Mouse (Mus musculus) heart, embryonic 12.5 days (tissue): ENCODE measurements around the gene Uqcc2. TPM values are rescaled to one million over a fixed set of nuclear protein-coding genes. Genes with fewer than 3 reads are reported as not detected.

Source experiments
- ATAC-seq: fragments of 200-750 bp; cut with Nextera tagmentation; 2 replicates; pipeline ENCODE4 v1.8.0; 2017; ENCODE audit warnings: moderate TSS enrichment, moderate library complexity; ENCODE audit not compliant: insufficient number of reproducible peaks, low FRiP score
- H3K27ac ChIP-seq: fragments of 300-500 bp; sonication (generic); 2 replicates; pipeline ENCODE4 v1.5.1; 2016; ENCODE audit warnings: mild to moderate bottlenecking, moderate library complexity; ENCODE audit not compliant: poor library complexity, severe bottlenecking
- H3K27me3 ChIP-seq: fragments of 300-500 bp; sonication (generic); replicated peaks from 2 replicates; pipeline ENCODE4 v1.6.1; 2016; ENCODE audit warnings: mild to moderate bottlenecking, moderate library complexity
- H3K36me3 ChIP-seq: fragments of 300-500 bp; sonication (generic); 2 replicates; pipeline ENCODE4 v1.6.1; 2016; ENCODE audit warnings: mild to moderate bottlenecking, moderate library complexity
- H3K4me1 ChIP-seq: fragments of 300-500 bp; sonication (generic); replicated peaks from 2 replicates; pipeline ENCODE4 v1.6.1; 2016; ENCODE audit warnings: mild to moderate bottlenecking
- H3K4me2 ChIP-seq: fragments of 300-500 bp; sonication (generic); 2 replicates; pipeline ENCODE4 v1.6.1; 2016; ENCODE audit warnings: mild to moderate bottlenecking, moderate library complexity
- H3K4me3 ChIP-seq: fragments of 300-500 bp; sonication (generic); 2 replicates; pipeline ENCODE4 v1.5.1; 2016; ENCODE audit warnings: mild to moderate bottlenecking
- H3K9ac ChIP-seq: fragments of 300-500 bp; sonication (generic); 2 replicates; pipeline ENCODE4 v1.6.1; 2016; ENCODE audit warnings: mild to moderate bottlenecking, moderate library complexity
- H3K9me3 ChIP-seq: fragments of 300-500 bp; sonication (generic); replicated peaks from 2 replicates; pipeline ENCODE4 v1.6.1; 2016; ENCODE audit warnings: mild to moderate bottlenecking, moderate library complexity
- WGBS: fragments of 180-500 bp; shearing (Covaris S2); methylation state at CpG from one replicate; pipeline ENCODE4 v1.1.7; 2016; 5-methylcytosine and 5-hydroxymethylcytosine counted together
- polyA plus RNA-seq: library from polyadenylated mRNA; unstranded; fragments of >200 nt; fragmentation: Nextera tagmentation; extraction: Ambion mirVana; gene quantifications from 2 replicates; pipeline ENCODE4 v1.2.1, GENCODE M21; 2016

Uqcc2 gene
- polyA plus RNA-seq, 1 experiment from 2014 or later = 296 TPM

DNA sequence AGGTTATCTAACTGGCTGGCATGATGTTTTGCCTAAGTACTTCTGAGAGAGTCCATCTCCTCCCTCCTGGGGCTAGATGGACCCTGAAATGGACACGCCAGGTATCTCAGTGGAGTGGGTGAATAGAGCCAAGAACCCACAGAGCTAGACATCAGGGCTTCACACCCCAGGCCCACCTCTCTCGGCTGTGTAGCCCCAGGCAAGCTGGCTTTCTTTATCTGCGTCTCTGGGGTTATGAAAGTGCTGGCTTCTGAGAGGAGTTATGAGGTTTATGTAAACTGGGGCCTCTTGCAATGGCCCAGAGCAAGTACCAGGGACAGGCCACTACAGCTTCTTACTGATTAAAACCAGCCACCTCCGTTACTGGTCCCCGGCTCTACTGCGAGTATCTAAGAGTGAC, 21.2 kb upstream of the Uqcc2 start:
- no peaks in the 10 kb centered on the region for H3K9me3 ChIP-seq
- ATAC-seq = no peak
- H3K27me3 ChIP-seq = 0 out of 2 replicates have a peak, but pooled peaks cover 4% of the 10 kb centered on the region
- no peak overlapping the region for H3K27ac ChIP-seq
- no peak overlapping the region for H3K9ac ChIP-seq
- no peak overlapping the region for H3K4me2 ChIP-seq
- peaks cover 39% of the 10 kb centered on the region for H3K4me1 ChIP-seq
- no peak overlapping the region for H3K4me3 ChIP-seq
- 73% methylated on average over 6 of the region's 6 CpGs for WGBS
- H3K36me3 ChIP-seq = no peaks in the 10 kb centered on the region

- Histone ChIP-seq H3K27ac (no peak overlapping the region), H3K36me3 (no peaks in the 10 kb centered on the region), H3K4me2 (no peak overlapping the region), H3K4me3 (no peak overlapping the region), H3K9me3 (no peaks in the 10 kb centered on the region), H3K27me3 (0 out of 2 replicates have a peak, but pooled peaks cover 4% of the 10 kb centered on the region), H3K9ac (no peak overlapping the region; the same call in 1 of the 2 replicates), H3K4me1 (peaks cover 39% of the 10 kb centered on the region)
- 91% methylated on average over 14 of the region's 14 CpGs for WGBS
- no peak for ATAC-seq
These were observed 20.5 kb upstream of the Uqcc2 start for GRCm38 (mm10) chr17:27154256-27154655.

GRCm38 (mm10) chr17:27153773-27154193, 20.1 kb upstream of the Uqcc2 start:
- Histone ChIP-seq H3K4me2 (no peak overlapping the region), H3K9ac (no peak overlapping the region; the same call in 1 of the 2 replicates), H3K9me3 (no peaks in the 10 kb centered on the region), H3K4me1 (peaks cover 39% of the 10 kb centered on the region), H3K4me3 (no peak overlapping the region), H3K36me3 (no peaks in the 10 kb centered on the region), H3K27me3 (0 out of 2 replicates have a peak, but pooled peaks cover 4% of the 10 kb centered on the region), H3K27ac (no peak overlapping the region)
- no peak for ATAC-seq
- WGBS = 50% methylated on average over 9 of the region's 9 CpGs

DNA sequence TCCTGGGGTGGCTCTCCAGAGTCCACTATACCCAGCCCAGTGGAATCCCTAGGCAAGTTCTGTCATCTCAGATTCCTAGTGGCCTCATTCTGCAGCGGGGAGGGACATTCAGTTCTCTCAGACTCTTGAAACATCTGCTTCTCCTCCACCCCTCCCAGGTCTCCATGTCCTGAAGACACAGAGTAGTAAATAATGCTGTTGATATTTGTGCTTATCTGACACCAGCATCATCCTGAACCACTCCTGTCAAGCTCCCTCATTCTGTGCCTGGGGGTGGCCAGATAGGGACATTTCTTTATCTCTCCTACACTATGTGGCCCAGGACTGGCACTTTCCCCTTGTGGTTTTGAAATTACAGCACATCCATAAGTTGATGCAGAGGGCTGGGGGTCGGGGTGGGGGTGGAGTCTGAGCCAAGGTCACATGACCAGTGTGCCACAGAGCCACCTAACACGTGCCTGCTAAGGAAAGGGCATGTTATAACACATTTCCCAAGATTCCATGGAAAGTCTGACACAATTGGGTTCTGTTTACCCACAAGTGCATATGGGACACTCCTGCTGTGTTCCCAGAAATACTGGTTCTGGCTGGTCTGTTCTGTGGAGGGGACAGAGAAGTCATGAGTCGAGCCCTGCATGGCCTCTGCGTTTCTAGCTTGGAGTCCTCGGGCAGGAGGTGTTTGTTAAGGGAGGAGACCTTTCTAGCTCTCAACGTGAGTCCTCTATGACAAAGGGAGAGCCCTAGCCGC, 19.4 kb upstream of the Uqcc2 start:
- no peak overlapping the region for H3K27ac ChIP-seq
- no peaks in the 10 kb centered on the region for H3K9me3 ChIP-seq
- no peak overlapping the region for H3K4me3 ChIP-seq
- no peak overlapping the region for H3K9ac ChIP-seq
- H3K4me2 ChIP-seq = no peak overlapping the region
- peaks cover 33% of the 10 kb centered on the region for H3K4me1 ChIP-seq
- ATAC-seq = peak; percentile 52
- H3K27me3 ChIP-seq = peaks cover 9% of the 10 kb centered on the region
- WGBS = 56% methylated on average over 8 of the region's 8 CpGs
- H3K36me3 ChIP-seq = no peaks in the 10 kb centered on the region

- no peak for ATAC-seq
- Histone ChIP-seq H3K27me3 (peaks cover 9% of the 10 kb centered on the region), H3K4me2 (no peak overlapping the region), H3K27ac (no peak overlapping the region), H3K4me3 (no peak overlapping the region), H3K4me1 (peaks cover 22% of the 10 kb centered on the region), H3K9ac (no peak overlapping the region), H3K9me3 (no peaks in the 10 kb centered on the region), H3K36me3 (no peaks in the 10 kb centered on the region)
- WGBS = 71% methylated on average over 8 of the region's 8 CpGs
These were observed 17.7 kb upstream of the Uqcc2 start for GRCm38 (mm10) chr17:27151411-27151810.

DNA sequence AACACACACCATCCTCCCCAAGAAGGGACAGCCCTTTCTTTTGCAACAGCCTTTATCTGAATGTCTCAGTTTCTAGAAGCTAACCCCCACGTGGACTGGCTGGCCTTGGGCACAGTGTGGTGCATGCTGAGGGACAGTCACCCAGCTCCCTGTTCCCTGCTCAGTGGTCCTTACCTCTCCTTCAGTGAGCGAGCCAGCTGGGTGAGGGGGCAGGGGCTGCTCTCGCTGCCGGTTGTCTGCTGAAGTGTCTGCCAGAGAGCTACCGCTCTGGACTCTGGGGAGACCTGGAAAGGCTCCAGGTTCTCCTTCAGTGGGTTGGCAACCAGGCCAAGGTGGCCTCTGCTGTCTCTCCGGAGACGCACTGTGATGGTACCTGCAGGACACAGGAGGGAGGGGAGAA, 17.2 kb upstream of the Uqcc2 start:
- Histone ChIP-seq H3K36me3 (no peaks in the 10 kb centered on the region), H3K4me3 (no peak overlapping the region), H3K27me3 (peaks cover 12% of the 10 kb centered on the region), H3K9ac (no peak overlapping the region), H3K4me2 (no peak overlapping the region), H3K27ac (no peak overlapping the region), H3K4me1 (peaks cover 27% of the 10 kb centered on the region), H3K9me3 (no peaks in the 10 kb centered on the region)
- no peak for ATAC-seq
- WGBS = 46% methylated on average over 7 of the region's 7 CpGs

DNA sequence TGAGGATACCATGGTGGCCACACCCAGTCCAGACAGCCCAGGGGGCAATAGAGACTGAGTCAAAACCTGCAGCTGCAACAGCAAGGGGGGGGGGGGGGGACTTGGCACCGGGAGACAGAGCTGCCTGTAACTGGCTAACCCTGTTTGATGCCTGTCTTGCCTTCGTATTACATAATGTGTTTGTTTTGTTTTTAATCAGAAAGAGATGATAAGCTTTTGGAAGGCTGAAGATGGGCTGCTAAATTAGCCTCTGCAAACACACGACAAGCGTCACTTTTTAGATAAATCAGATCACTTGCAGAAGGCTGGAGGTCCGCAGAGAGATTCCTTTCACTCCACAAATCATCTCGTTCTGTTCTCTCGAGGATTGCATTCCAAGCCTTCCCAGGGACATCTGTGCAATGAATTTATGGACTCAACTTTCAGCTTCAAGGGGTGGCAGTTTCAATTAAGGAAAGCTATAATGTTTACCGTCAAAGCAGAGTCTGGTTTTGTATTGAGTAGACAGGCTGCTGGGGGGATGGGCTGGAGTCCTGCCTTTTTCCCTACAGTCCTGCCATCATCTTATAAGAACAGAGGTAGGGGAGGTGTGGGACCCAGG, 12.7 kb upstream of the Uqcc2 start:
- H3K27ac ChIP-seq = no peak overlapping the region

DNA sequence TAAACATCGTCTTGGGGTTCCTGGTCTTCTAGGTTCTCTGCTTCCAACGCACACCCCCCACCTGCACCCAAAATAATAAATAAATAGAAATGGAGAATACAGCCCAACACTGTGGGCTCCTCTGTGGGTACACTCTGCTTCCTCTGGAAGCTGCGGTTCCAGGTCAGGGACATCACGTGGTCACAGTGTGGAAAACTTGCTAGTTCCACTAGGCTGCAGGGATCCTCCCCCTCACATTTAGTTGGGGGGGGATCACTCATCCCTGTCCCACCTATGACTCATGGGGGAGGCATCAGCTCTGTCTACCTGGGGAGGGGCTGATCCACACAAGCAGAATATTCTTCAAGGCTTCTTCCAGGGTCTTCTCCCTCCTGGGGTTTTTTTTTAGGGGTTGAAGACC, 10.4 kb upstream of the Uqcc2 start:
- H3K27me3 ChIP-seq = peaks cover 33% of the 10 kb centered on the region
- WGBS = 77% methylated on average over 4 of the region's 4 CpGs
- no peak for ATAC-seq

More for the DNA sequence above, 12.7 kb upstream of the Uqcc2 start:
- no peak overlapping the region for H3K4me2 ChIP-seq
- no peaks in the 10 kb centered on the region for H3K9me3 ChIP-seq
- ATAC-seq = no peak; the same call in 1 of the 2 replicates
- H3K36me3 ChIP-seq = no peaks in the 10 kb centered on the region
- H3K4me3 ChIP-seq = no peak overlapping the region
- peaks cover 12% of the 10 kb centered on the region; the same call in 1 of the 2 replicates for H3K4me1 ChIP-seq
- H3K9ac ChIP-seq = no peak overlapping the region
- H3K27me3 ChIP-seq = peaks cover 34% of the 10 kb centered on the region
- WGBS = 20% methylated on average over 8 of the region's 8 CpGs

DNA sequence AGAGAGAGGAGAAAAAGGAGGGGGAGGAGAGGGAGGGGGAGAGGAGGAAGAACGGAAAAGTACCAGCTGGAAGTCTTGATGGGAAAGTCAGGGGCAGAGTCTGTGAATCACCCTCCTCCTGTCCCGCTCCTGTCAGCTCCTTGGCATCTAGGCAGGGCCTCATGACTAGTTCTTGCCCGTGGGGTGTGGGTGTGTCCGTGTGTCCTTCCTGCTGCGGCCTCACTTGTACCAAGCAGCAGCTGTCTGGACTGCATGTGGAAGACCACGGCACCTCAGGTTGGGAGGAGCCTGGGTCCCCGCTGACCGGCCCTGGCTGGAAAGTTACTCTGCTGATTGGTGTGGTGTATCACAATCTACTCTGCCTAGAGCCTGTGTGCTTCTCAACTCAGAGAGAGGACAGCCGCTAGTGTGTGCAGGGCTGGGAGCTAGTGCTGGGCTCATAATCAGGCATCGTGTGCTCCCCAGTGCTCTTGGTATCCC, 8.3 kb upstream of the Uqcc2 start:
- no peak overlapping the region for H3K9ac ChIP-seq
- ATAC-seq = peak; percentile 65
- H3K4me2 ChIP-seq = peak overlapping the region; percentile 25; the same call in 1 of the 2 replicates
- H3K4me1 ChIP-seq = peaks cover 8% of the 10 kb centered on the region; the same call in 1 of the 2 replicates
- no peak overlapping the region for H3K27ac ChIP-seq
- WGBS = 38% methylated on average over 10 of the region's 10 CpGs
- no peak overlapping the region for H3K4me3 ChIP-seq
- H3K36me3 ChIP-seq = no peaks in the 10 kb centered on the region
- H3K9me3 ChIP-seq = no peaks in the 10 kb centered on the region
- peaks cover 29% of the 10 kb centered on the region for H3K27me3 ChIP-seq

More for the DNA sequence above, 10.4 kb upstream of the Uqcc2 start:
- Histone ChIP-seq H3K4me3 (no peak overlapping the region), H3K9me3 (no peaks in the 10 kb centered on the region), H3K4me2 (no peak overlapping the region), H3K4me1 (peaks cover 8% of the 10 kb centered on the region; the same call in 1 of the 2 replicates), H3K36me3 (no peaks in the 10 kb centered on the region), H3K27ac (no peak overlapping the region), H3K9ac (no peak overlapping the region)

- Histone ChIP-seq H3K27ac (no peak overlapping the region), H3K9me3 (no peaks in the 10 kb centered on the region), H3K4me3 (no peak overlapping the region), H3K36me3 (no peaks in the 10 kb centered on the region), H3K27me3 (peaks cover 25% of the 10 kb centered on the region; the same call in 1 of the 2 replicates), H3K9ac (no peak overlapping the region), H3K4me2 (no peak overlapping the region), H3K4me1 (peaks cover 4% of the 10 kb centered on the region; the same call in 1 of the 2 replicates)
- 53% methylated on average over 9 of the region's 9 CpGs for WGBS
- no peak for ATAC-seq
These were observed 6.5 kb upstream of the Uqcc2 start for GRCm38 (mm10) chr17:27140262-27140661.

DNA sequence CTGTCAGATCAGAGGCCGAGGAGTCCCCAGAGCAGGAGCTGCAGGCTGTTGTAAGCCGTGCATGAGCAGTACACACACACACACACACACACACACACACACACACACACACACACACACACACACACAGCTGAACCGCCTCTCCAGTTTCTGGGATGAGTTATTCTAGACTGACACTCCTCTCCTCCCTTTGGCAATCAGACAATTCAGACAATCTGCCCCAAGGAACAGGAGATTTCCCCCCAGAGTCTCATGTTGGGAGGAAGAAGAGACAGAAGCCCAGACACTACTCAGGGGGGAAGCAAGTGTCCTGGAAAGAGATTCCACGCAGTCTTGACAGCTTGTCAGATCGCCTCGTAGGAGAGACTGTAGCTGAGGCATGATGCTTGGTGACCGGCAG, 5.6 kb upstream of the Uqcc2 start:
- WGBS = 56% methylated on average over 7 of the region's 7 CpGs
- H3K9ac ChIP-seq = no peak overlapping the region
- no peaks in the 10 kb centered on the region for H3K36me3 ChIP-seq
- H3K9me3 ChIP-seq = no peaks in the 10 kb centered on the region
- no peak overlapping the region for H3K4me3 ChIP-seq
- peaks cover 17% of the 10 kb centered on the region; the same call in 1 of the 2 replicates for H3K27me3 ChIP-seq
- no peak overlapping the region for H3K4me2 ChIP-seq
- no peak for ATAC-seq
- H3K27ac ChIP-seq = no peak overlapping the region
- H3K4me1 ChIP-seq = peaks cover 9% of the 10 kb centered on the region; the same call in 1 of the 2 replicates
